Mouse (Mus musculus) embryonic fibroblast, embryonic 13.5 days (primary cell): ENCODE results near the gene Mapkbp1.

ENCODE experiments used
- CTCF ChIP-seq: IDR thresholded peaks from 2 replicates; pipeline ENCODE4 v1.5.1; 2011; ENCODE audit warnings: mild to moderate bottlenecking, control low read depth, low read length, moderate library complexity, borderline replicate concordance; ENCODE audit not compliant: insufficient read depth
- POLR2A ChIP-seq: IDR thresholded peaks from 2 replicates; pipeline ENCODE4 v1.6.1; 2011; ENCODE audit warnings: low read depth, mild to moderate bottlenecking, control low read depth, low read length, moderate library complexity

DNA sequence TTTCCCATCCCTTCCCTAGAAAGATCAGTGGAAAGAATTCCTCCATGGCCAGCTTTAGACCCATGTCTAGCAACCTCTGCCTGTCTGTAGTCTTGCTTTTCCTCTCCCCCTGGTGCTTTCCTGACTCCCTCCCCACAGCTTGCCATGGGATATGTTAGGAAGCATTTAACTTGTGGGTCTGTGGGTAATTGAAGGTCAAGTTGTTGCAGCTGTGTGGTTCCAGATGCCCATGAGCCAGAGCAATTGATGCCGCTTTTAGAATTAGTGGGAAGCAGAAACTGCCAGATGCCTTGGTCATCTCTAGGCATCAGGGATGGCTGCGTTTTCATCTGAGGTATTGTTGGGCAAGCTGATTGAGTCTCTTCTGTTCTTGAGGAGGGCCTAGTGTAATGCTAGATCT is 9.1 kb downstream of the Mapkbp1 start:
- TF ChIP-seq CTCF, result no peak
- TF ChIP-seq POLR2A, result no peak
